Mouse (Mus musculus) adrenal gland, adult 18-20 months (tissue): ENCODE measurements at regions not wholly inside any gene's neighbourhood (a gene's known extent, or its start where the extent isn't known, plus 50 kb on each side); places are given as distances from the start of the nearest gene placed in this dataset.

Experiments used
- DNase-seq, 2 experiments: peaks; one replicate each; pipeline ENCODE4 v3.0.0; 2021 to 2022; ENCODE audit warnings: low spot score in 2 of 2

GRCm38 (mm10) chr1:143946933-143947332, 57.0 kb downstream of the Rgs2 start:
- no peak for DNase-seq

GRCm38 (mm10) chr1:143941465-143941864, 62.5 kb downstream of the Rgs2 start:
- peak; percentile 70 to 72 for DNase-seq

- DNase-seq, result no peak
These were observed 64.5 kb downstream of the Rgs2 start for GRCm38 (mm10) chr1:143939511-143939910.

GRCm38 (mm10) chr1:143938569-143938968, 65.4 kb downstream of the Rgs2 start:
- DNase-seq, result no peak

- DNase-seq, result no peak
These were observed 73.2 kb downstream of the Rgs2 start for GRCm38 (mm10) chr1:143930798-143931197.

- DNase-seq, result no peak
These were observed 74.3 kb downstream of the Rgs2 start for GRCm38 (mm10) chr1:143929567-143930165.

DNA sequence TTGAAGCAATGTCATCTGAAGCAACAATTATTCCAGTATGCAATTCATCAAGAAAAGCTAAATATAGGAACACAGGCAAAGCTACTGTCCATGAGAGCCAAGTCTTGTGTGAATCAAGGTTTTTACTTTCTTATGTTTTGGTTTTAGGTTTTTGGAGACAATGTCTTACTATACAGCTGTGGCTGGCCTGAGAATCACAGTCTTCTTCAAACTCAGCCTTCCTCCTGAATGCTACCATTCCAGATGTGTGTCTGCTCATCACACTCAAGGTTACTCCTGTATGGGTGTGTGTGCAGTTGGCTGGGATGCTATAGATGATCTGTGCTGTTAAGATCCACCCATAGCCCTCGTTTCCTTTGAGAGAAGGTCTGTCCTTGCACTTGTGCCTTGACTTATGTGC, 81.5 kb downstream of the Rgs2 start:
- DNase-seq, result no peak

DNA sequence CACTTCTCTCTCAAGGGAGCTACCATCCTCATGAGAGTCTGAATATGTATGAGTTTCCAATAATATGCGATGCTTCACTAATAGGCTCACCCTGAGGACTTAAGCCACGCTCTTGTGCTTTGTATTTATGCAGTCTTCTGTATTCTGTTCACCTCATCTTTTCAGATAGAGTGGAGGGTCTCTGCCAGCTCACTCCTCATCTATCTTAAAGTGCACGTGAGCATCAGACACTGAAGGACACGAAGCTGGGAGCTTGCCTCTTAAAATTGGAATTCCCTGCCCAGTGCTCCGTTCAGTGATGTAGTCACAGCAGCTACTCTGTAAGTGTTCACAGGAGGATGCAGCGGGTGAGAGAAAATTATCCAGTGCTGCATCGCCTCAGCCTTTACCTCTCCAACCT, 83.7 kb downstream of the Rgs2 start:
- no peak for DNase-seq

- DNase-seq, result no peak
These were observed 85.0 kb downstream of the Rgs2 start for GRCm38 (mm10) chr1:143918949-143919348.

- no peak for DNase-seq
These were observed 85.7 kb downstream of the Rgs2 start for GRCm38 (mm10) chr1:143918146-143918774.

DNA sequence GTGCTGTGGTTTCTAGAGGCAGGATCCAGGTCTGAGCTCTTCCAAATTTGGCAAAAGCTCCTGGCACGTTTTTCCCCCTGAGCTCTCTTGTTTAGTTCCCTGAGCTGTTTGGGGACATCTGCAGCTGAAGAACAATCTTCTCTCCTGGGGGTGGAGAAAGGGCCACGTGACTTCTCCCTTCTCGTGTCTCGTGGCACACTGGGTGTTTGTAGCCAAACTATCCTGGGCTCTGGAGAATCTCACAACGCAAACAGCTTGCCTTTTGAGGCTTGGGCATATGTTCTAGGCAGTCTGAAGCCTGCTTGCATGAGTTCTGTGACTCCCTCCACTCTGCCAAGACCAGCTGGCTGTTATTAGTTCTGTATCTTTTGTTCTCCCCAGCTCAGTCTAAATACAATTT, 86.3 kb downstream of the Rgs2 start:
- DNase-seq, result no peak

DNA sequence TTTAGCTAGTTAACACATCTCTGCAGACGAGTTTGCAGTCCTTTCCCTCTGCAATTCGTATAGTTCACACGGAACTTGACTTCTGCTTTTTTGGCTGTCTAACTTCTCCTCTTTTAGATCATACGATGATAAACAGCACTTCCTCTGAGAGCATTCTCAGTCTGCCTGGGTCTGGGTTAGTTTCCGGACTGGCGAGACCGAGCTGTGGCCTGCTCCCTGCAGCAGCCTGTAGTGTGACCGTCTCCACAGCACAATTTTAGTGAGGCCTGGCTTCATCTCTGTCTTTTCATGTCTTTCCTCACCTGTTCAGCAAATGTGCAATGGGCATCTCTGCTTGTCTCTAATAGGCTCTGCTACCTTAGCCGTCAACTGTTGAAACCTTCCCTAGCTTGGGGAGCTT, 87.4 kb downstream of the Rgs2 start:
- no peak for DNase-seq

GRCm38 (mm10) chr1:143912586-143912985, 91.4 kb downstream of the Rgs2 start:
- no peak for DNase-seq

DNA sequence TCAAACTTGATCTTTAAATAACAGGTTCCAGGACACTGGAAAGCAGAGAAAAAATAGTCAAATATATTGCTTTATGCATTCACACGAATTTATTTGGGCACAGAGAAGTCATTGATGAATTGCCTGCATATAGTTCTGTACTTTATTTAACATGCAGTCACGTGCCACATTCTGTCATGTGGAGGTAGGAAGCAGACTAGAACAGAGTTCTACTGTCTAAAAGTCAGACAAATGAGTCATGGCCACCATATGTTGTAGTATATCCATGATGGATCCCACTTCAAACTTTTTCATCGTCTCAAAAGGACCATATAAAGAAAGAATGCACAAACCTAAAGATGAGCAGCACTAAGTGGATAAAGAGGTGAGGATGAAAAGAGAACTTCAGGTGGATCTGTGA, 92.7 kb downstream of the Rgs2 start:
- DNase-seq, result no peak

DNA sequence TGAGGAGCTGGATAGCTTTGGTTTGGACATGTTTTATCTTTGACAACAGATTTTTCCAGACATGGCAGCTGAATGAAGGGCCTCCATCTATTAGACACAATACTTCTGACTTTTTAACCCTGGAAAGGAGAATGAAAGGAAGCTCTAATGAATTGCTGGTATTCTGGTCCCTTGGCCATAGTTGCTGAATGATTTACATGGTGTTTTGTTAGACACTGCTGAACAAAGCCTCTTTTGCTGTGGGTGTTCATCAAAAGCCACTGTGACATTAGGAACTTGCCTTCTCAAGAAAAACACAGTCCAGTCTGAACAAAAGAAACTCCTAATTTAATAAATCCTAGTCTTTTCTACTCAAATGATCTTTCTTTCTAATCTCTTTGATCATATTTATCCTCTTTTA, 93.4 kb downstream of the Rgs2 start:
- DNase-seq, result no peak

- no peak for DNase-seq
These were observed 96.6 kb downstream of the Rgs2 start for GRCm38 (mm10) chr1:143907312-143907711.

DNA sequence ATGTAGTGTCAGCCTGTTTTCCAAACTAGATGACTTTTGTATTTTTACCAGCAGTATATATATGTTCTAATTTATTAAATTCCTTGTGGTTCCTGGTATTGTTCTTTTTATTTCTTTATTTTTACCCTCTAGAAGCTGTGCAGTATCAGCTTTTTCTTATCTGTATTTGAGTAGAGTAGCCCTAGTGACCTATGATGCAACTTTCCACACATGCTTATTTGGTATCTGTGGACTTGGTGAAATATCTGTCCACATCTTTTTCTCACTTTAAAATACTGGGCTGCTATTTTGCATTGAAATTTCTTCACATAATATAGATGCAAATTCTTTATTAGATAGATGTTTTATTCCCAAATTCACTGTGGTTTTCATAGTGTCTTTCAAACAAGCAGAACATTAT, 97.1 kb downstream of the Rgs2 start:
- no peak for DNase-seq

DNA sequence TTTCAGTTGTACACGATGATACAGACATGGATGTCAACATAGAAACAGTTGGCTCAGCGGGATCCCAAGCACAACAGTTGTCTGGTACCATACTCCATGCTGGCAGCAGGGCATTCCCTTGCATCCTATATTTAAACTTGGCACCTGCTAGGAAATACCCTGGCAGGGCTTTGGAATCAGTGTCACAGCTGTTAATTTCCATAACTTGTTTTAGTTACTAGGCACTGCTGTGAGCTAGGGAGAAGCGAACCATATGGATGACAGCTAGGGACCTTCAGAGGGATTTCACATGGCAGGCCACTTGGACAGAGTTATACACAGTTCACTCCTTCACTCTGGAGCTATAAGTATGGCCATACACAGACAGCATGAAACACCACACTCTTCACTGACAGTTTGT, 100.0 kb downstream of the Rgs2 start:
- no peak for DNase-seq

GRCm38 (mm10) chr1:143903234-143903633, 100.7 kb downstream of the Rgs2 start:
- DNase-seq, result peak in 1 of 2 experiments; percentile 11

- DNase-seq, result no peak
These were observed 102.6 kb downstream of the Rgs2 start for GRCm38 (mm10) chr1:143901127-143901920.

GRCm38 (mm10) chr1:143888510-143888909, 111.4 kb downstream of the Uchl5 start:
- DNase-seq, result no peak

- no peak for DNase-seq
These were observed 111.0 kb downstream of the Uchl5 start for GRCm38 (mm10) chr1:143888065-143888464.
